Mouse (Mus musculus): ENCODE measurements around the gene Tnnt3. TPM values are rescaled to one million over a fixed set of nuclear protein-coding genes. Genes with fewer than 3 reads are reported as not detected.

Tnnt3 gene
- total RNA-seq, 4 experiments from 2014 or later: 0.88 to 14.3 (median 6.5) TPM

GRCm38 (mm10) chr7:142476795-142477452, 21.7 kb upstream of the Tnnt3 start:
- DNase-seq (ENCODE audit: low spot score in 2 of 2): no peak

GRCm38 (mm10) chr7:142478001-142478400, 20.6 kb upstream of the Tnnt3 start:
- DNase-seq (ENCODE audit: low spot score in 2 of 2): no peak

- no peak for DNase-seq (ENCODE audit: low spot score in 2 of 2)
Observed at GRCm38 (mm10) chr7:142478574-142478973, 20.1 kb upstream of the Tnnt3 start.

GRCm38 (mm10) chr7:142479307-142479706, 19.3 kb upstream of the Tnnt3 start:
- no peak for DNase-seq (ENCODE audit: low spot score in 2 of 2)

DNA sequence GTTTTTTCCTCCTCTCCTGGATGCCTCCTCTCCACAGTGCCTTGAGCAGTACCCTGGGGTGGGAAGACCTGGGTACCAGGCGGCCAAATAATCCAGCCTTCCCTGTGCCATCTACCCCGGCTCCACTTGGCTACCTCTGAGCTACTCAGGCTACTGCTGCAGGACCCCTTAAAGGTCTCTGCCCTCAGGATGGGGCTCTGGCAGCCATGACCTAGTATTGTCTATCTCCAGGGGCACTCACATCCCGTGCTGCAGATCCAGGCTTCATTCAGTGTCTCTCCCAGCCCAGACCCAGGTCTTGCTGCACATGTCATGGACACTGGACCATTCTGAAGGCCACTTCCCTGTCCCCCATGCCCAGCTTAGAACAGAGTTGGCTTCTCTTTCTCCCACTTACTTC, 18.8 kb upstream of the Tnnt3 start:
- no peak for DNase-seq (ENCODE audit: low spot score in 2 of 2)

DNA sequence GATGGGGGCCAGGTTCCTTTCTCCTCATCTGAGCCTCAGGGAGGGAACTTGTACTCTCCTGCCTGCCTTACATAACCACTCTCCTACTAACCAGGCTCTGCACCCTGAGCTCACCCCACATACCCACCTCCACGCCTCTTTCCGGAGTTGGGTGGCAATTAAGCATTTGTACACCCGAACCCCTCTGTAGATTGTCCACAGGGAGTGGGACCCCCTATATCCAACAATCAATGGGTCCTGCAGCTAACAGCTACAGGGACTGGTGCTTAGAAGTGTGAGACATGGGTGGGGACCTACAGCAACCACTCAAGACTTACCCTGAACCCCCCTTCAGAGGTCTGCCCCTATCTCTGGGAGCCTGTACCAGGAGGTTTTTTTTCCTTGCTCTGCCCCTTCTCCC, 18.0 kb upstream of the Tnnt3 start:
- no peak for DNase-seq (ENCODE audit: low spot score in 2 of 2)

- no peak for DNase-seq (ENCODE audit: low spot score in 2 of 2)
Observed at GRCm38 (mm10) chr7:142481186-142481567, 17.5 kb upstream of the Tnnt3 start.

GRCm38 (mm10) chr7:142481568-142482255, 16.9 kb upstream of the Tnnt3 start:
- DNase-seq (ENCODE audit: low spot score in 2 of 2): no peak

DNA sequence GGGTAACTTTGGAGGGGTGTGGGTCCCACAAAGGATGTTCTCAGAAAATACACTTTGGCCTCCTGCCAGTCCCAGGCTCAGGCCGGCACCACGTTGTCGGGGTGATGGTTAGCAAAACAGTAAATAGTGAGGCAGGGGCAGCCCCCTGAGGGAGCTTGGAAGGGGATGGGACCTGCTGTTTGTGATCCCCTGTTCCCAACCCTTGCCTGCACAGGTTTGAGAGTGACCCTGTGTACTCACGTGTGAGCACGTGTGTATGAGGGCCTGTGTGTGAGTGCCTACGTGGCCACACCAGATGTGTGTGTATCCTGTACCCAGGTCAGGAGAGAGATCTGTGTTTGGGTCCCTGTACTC, 16.4 kb upstream of the Tnnt3 start:
- DNase-seq (ENCODE audit: low spot score in 2 of 2): no peak

DNA sequence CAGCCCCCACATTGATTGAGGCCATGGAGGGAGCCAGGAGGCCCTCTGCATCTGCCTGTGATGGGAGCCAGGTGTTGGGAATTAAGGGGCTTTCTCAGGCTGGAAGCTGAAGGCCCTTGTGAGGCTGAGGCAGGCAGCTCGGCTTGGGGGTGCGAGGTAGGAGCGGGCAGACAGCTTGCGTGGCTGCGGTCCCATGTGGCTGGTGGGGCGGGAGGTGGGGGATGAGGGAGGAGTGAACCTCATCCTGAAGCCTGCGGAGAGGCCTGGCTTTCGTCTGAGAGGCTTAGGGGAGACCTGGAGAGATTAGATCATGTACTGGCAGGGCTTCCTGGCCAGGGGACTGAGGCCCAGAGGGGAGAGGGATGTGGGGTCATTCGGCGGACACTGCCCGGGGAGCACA, 15.5 kb upstream of the Tnnt3 start:
- no peak for DNase-seq (ENCODE audit: low spot score in 2 of 2)

DNA sequence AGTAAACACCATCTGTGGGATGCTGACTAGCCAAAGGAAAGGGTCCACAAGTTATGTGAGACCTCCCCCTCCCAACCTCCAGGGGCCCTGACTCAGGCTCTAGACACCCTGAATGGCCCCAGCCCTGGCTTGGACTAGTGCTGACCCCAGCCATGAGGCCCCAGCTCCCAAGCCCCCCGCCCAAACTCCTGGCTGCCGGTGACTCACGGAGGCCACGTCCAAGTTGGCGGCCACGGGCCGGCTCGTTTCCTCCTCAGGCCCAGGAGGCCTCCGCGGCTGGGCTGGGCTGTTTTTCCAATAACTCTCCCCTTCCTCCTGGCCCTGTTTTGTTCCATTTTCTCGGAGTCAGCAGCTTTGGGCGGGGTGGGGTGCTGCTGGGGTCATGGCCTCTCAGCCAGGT, 13.9 kb upstream of the Tnnt3 start:
- no peak for DNase-seq (ENCODE audit: low spot score in 2 of 2)

DNA sequence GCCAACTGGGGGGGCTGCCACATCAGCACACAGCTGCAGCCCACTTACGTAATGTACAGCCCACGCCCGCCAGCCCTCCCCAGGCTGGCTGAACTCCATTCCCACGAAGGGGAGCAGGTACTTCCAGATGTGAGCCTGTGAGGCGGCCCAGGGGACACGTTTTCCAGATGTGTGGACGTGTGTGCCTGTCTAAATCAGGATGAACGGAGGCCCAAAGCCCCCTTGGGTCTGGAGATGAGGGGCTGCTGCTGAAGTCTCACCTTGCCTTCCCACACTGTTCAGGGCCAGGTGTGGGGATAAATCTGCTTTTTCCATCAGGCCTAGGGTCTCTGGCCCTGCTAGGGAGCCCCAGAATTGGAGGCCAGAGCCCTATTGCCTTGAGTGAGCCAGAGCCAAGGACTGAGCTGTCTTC, 11.9 kb upstream of the Tnnt3 start:
- DNase-seq (ENCODE audit: low spot score in 2 of 2): no peak

DNA sequence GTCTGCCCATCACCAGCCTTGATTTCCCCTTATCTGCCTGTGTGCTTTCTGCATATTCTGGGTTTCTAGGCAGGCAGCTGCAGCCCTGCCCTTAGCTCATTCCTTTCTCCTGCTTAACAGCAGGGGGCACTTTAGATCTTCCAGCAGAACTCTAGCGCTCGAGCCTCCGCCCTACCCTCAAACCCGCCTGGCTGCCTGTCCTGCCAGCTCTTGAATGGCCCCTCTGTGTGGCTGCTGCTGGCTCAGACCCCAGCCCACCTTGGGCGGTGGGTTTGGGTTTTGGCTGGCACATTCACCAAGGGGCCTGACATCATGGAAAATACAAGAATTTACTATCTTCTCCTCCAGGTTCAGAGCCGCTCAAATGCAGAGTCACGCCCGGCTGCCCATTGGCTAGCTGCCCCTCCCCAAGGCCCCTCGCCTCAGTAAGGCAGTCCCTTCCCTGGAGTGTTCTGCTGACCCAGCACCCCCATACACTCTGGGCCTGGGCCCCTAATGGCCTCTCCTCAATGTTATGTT, 11.2 kb upstream of the Tnnt3 start:
- DNase-seq (ENCODE audit: low spot score in 2 of 2): no peak

DNA sequence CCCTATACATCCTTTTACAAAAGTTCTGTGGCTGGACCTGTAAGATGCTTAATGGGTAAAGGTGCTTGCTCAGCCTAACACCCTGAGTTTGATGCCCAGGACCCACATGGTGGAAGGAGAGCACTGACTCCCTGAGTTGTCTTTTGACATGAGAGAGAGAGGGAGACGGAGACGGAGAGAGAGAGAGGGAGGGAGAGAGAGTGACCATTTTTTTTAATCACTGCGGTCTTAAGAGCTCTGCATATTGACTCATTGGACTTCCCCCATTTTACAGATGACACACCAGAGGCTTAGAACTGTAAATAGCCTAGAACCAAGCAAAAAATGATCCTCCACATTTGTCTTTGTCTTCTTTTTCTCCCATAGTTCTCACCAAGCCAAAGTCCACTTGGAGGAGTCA, 10.6 kb upstream of the Tnnt3 start:
- no peak for DNase-seq (ENCODE audit: low spot score in 2 of 2)

DNA sequence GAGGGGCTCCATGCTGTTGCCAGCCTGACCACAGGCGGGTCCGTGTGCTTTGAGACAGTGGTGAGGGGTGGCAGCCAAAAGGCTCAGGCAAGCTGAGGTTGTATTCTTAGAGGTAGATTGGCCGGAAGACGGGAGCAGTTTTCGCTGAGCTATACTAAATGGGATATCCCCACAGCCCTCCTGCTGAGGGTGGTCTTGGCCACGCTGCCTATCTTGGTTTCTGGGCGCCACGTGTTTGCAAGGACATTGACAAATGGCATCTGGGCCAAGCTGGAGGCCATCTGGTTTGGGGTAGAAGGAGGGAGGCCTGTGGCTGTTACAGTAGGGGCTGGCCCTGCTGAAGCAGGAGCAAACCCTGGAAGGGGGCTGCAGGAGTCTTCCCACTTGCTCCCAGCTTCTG, 5.1 kb upstream of the Tnnt3 start:
- DNase-seq (ENCODE audit: low spot score in 2 of 2): no peak

- DNase-seq (ENCODE audit: low spot score in 2 of 2): no peak
Observed at GRCm38 (mm10) chr7:142496158-142496557, 2.5 kb upstream of the Tnnt3 start.

GRCm38 (mm10) chr7:142496800-142497199, 1.8 kb upstream of the Tnnt3 start:
- no peak for DNase-seq (ENCODE audit: low spot score in 2 of 2)

DNA sequence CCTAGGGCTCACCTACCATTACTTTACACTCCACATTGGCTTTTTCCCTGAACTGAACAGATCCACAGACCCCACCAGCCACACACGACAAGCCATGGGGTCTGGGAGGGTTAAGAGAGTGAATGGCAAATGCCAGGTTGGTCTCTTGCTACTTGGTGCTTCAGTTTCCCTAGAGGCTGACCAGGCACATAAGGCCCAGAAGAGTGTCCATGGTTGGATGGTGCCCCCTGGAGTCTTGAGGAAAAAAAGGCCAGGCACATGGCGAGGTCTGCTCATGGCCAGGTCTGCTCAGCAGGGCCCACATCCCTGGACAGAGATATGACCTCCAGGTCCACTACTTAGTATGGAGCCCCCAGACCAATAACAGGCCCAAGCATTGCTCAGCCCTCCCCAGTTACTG, 861 bp upstream of the Tnnt3 start:
- DNase-seq (ENCODE audit: low spot score in 2 of 2): no peak

GRCm38 (mm10) chr7:142499010-142499721, 530 bp downstream of the Tnnt3 start:
- DNase-seq (ENCODE audit: low spot score in 2 of 2): no peak

DNA sequence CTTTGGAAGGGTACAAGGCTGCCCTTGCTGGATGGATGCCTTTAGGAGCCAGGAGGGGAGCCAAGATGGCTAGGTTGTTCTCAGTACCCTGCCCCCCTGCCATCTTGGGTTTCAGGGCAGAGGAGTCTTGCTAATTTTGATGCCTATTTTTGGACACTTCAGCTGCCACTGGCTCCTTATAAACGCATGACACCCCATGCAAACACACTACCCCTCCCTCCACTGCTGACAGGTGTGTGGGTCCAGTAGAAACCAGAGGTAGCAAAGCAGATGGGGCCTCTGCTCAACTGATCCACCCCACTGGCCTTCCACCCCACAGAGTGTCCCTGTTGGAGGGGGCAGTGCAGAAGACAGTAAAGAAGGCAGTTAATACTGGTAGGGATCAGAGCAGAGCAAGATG, 1.4 kb downstream of the Tnnt3 start:
- no peak for DNase-seq (ENCODE audit: low spot score in 2 of 2)

DNA sequence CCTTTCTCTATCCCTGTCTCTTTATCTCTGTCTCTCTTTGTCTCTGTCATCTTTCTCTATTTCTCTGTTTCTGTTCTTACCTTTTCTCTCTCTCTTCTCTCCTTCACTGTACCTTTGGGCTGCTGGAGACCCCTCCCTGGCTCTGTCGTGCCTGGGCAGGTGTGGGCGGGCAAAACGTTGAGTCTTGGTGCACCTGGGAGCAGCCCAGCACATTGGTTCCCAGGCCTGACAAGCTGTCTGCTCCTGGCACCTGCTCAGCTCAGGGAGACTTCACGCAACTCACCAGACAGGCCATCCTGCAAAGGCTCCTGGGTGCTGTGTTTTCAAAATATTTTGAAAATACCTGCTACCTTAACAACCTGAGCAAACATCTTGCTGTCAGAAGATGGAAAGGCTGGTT, 4.6 kb downstream of the Tnnt3 start:
- DNase-seq (ENCODE audit: low spot score in 2 of 2): no peak

DNA sequence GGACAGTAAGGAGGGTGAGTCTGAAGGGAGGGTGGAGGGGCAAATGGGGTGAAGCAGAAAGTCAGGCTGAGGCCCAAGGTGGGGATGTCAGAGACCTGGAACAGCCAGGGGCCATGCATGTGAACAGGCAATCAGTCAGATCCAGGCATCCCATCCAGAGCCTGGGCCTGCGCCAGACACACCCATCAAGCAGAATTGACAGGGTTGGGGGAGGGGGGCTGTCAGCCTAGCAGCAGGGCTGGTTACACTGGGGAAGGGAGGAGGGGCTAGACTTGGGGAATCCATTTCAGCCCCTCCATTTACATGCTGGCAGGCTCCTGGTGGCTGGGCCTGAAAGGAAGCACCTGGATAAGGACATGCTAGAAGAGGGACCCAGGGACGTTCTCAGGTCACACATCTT, 7.3 kb downstream of the Tnnt3 start:
- DNase-seq (ENCODE audit: low spot score in 2 of 2): no peak

DNA sequence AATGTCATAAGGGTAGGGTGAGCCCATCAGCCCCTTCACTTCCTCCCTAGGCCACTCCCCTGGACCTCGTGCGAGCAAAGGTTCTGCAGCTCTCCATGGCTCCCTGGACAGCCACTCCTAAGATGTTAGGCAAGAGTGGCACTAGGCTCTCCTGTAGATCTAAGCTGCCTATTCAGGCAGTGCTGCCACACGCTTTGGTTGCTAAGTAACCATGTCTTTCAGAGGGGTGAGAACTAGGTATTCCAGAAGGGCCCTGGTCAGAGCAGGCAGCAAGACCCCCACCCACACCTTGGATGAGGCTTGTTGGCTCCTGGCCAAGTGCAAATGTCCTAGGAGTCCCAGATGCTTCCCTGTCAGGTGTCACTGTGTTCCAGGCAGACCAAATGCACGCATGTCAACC, 7.9 kb downstream of the Tnnt3 start:
- no peak for DNase-seq (ENCODE audit: low spot score in 2 of 2)

All from left cerebral cortex, adult 8-10 months (tissue).